Mouse (Mus musculus): Measurements from ENCODE around the gene Crnkl1.

DNA sequence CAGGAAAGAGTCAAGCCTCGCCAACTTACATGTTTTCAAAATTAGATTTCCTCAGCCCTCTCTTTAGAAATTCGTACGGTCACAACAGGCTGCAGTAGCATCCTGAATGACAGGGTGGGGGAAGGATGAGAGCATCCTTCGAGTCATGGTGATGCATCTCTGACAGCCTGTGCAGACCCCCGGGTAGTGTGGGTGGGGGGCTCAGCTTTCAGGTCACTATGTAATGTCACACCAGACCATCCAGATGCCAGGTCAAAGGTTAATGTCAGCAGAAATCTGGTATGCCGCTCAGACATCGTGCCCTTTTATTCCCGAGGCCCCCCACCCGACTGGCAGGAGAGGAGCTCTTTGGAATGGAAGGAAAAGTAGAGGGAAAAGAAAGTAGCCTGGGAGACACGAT, 15.4 kb upstream of the Crnkl1 start:
- TF ChIP-seq EP300 (IDR thresholded peaks at IDR 0.05; ENCODE audit: insufficient read depth, low read depth, low read length) (no peak), POLR2A (IDR thresholded peaks at IDR 0.05; ENCODE audit: insufficient read depth, low read length) (no peak)

Data from ES-Bruce4 (cell line).